Mouse (Mus musculus) CH12.LX (cell line): ENCODE data around the gene Slc38a8. TPM values are rescaled to one million over a fixed set of nuclear protein-coding genes. Genes with fewer than 3 reads are reported as not detected.

ENCODE experiments used
- DNase-seq: peaks from one replicate; pipeline ENCODE4 v3.0.0-alpha.2; 2013; ENCODE audit errors: extremely low read depth
- H3K27ac ChIP-seq: 2 replicates; pipeline ENCODE4 v1.5.1; 2012; ENCODE audit warnings: low read depth, mild to moderate bottlenecking, control low read depth, moderate library complexity; ENCODE audit not compliant: insufficient read depth
- H3K27me3 ChIP-seq: replicated peaks from 2 replicates; pipeline ENCODE3; 2012; ENCODE audit warnings: inconsistent platforms
- H3K36me3 ChIP-seq, 2 experiments: replicated peaks in 1 of 2; 2 replicates each; pipeline versions ENCODE3 to v1.6.1; 2012; ENCODE audit warnings: inconsistent platforms in 1 of 2, low read length in 1 of 2, mild to moderate bottlenecking in 1 of 2, mixed read lengths in 1 of 2, moderate library complexity in 1 of 2; ENCODE audit not compliant: control insufficient read depth in 1 of 2, insufficient read depth in 1 of 2
- H3K4me1 ChIP-seq, 2 experiments: 2 replicates each; pipeline ENCODE4 v1.6.1; 2012; ENCODE audit warnings: inconsistent platforms in 1 of 2, moderate library complexity in 1 of 2; ENCODE audit not compliant: insufficient read depth in 2 of 2, control insufficient read depth in 1 of 2
- H3K4me2 ChIP-seq: 2 replicates; pipeline ENCODE4 v1.6.1; 2012; ENCODE audit warnings: low read depth, mild to moderate bottlenecking, control low read depth; ENCODE audit not compliant: poor library complexity, insufficient read depth, severe bottlenecking
- H3K4me3 ChIP-seq, 3 experiments: fragments of 150-350 bp in 1 of 3; sonication (generic) in 1 of 3; replicated peaks in 1 of 3; 2 replicates each; pipeline versions ENCODE3 to v1.5.1; 2011 to 2012; ENCODE audit warnings: low read depth in 2 of 3, low read length in 2 of 3, mild to moderate bottlenecking in 2 of 3, moderate library complexity in 2 of 3, control low read depth in 1 of 3, improper control_type of control experiment in 1 of 3, inconsistent platforms in 1 of 3, mixed read lengths in 1 of 3; ENCODE audit not compliant: poor library complexity in 1 of 3
- H3K79me2 ChIP-seq: replicated peaks from 2 replicates; pipeline ENCODE4 v1.6.1; 2012; ENCODE audit warnings: mild to moderate bottlenecking, moderate library complexity; ENCODE audit not compliant: control insufficient read depth, poor library complexity, insufficient read depth, severe bottlenecking; ENCODE audit errors: extremely low read depth
- H3K9ac ChIP-seq: 2 replicates; pipeline ENCODE4 v1.6.1; 2012; ENCODE audit warnings: low read depth, mild to moderate bottlenecking, control low read depth, moderate library complexity; ENCODE audit not compliant: insufficient read depth
- H3K9me3 ChIP-seq: replicated peaks from 2 replicates; pipeline ENCODE3; 2012; ENCODE audit warnings: low read length, inconsistent platforms, mixed read lengths
- BHLHE40 ChIP-seq: IDR thresholded peaks from 2 replicates; pipeline ENCODE4 v1.6.1; 2011; ENCODE audit warnings: mild to moderate bottlenecking, low read depth, low read length, improper control_type of control experiment
- CHD1 ChIP-seq: IDR thresholded peaks from 2 replicates; pipeline ENCODE4 v1.6.1; 2012; ENCODE audit warnings: low read depth, low read length, improper control_type of control experiment, inconsistent platforms
- CHD2 ChIP-seq: IDR thresholded peaks from 2 replicates; pipeline ENCODE4 v1.6.1; 2011; ENCODE audit warnings: low read length, improper control_type of control experiment
- CTCF ChIP-seq, 2 experiments: IDR thresholded peaks in 1 of 2; conservative IDR thresholded peaks in 1 of 2; 2 replicates each; pipeline ENCODE4 v1.5.1; 2011 to 2012; ENCODE audit warnings: low read depth in 2 of 2, low read length in 2 of 2, improper control_type of control experiment in 1 of 2, inconsistent platforms in 1 of 2, mild to moderate bottlenecking in 1 of 2, moderate library complexity in 1 of 2
- E2F4 ChIP-seq: IDR thresholded peaks from 2 replicates; pipeline ENCODE4 v1.6.1; 2011; ENCODE audit warnings: low read depth, low read length, improper control_type of control experiment; ENCODE audit not compliant: insufficient replicate concordance
- ELF1 ChIP-seq: IDR thresholded peaks from 2 replicates; pipeline ENCODE4 v1.6.1; 2014; ENCODE audit warnings: low read depth, mild to moderate bottlenecking, inconsistent platforms, low read length, improper control_type of control experiment
- EP300 ChIP-seq: IDR thresholded peaks from 2 replicates; pipeline ENCODE4 v1.6.1; 2011; ENCODE audit warnings: low read length, improper control_type of control experiment
- GABPA ChIP-seq: IDR thresholded peaks from 2 replicates; pipeline ENCODE4 v1.6.1; 2012; ENCODE audit warnings: low read depth, low read length, improper control_type of control experiment, inconsistent platforms; ENCODE audit not compliant: insufficient replicate concordance
- HCFC1 ChIP-seq: IDR thresholded peaks from 2 replicates; pipeline ENCODE4 v1.6.1; 2012; ENCODE audit warnings: low read depth, mild to moderate bottlenecking, inconsistent platforms, low read length, improper control_type of control experiment
- IRF4 ChIP-seq: IDR thresholded peaks from 2 replicates; pipeline ENCODE4 v1.6.1; 2014; ENCODE audit warnings: low read depth, mild to moderate bottlenecking, inconsistent platforms, low read length, improper control_type of control experiment
- JUN ChIP-seq: IDR thresholded peaks from 2 replicates; pipeline ENCODE4 v1.6.1; 2011; ENCODE audit warnings: low read depth, mild to moderate bottlenecking, low read length, improper control_type of control experiment, moderate library complexity; ENCODE audit not compliant: insufficient read depth
- JUND ChIP-seq: conservative IDR thresholded peaks from 2 replicates; pipeline ENCODE4 v1.6.1; 2011; ENCODE audit warnings: low read depth, low read length, improper control_type of control experiment
- KAT2A ChIP-seq: IDR thresholded peaks from 2 replicates; pipeline ENCODE4 v1.6.1; 2012; ENCODE audit warnings: low read length, improper control_type of control experiment, inconsistent platforms; ENCODE audit not compliant: insufficient replicate concordance
- MAFK ChIP-seq: IDR thresholded peaks from 2 replicates; pipeline ENCODE4 v1.6.1; 2011; ENCODE audit warnings: low read length, improper control_type of control experiment; ENCODE audit not compliant: insufficient replicate concordance
- MAX ChIP-seq: IDR thresholded peaks from 2 replicates; pipeline ENCODE4 v1.6.1; 2011; ENCODE audit warnings: low read length, improper control_type of control experiment
- MXI1 ChIP-seq: IDR thresholded peaks from 2 replicates; pipeline ENCODE4 v1.6.1; 2011; ENCODE audit warnings: mild to moderate bottlenecking, low read depth, low read length, improper control_type of control experiment
- MYC ChIP-seq: IDR thresholded peaks from 2 replicates; pipeline ENCODE4 v1.6.1; 2011; ENCODE audit warnings: low read depth, mild to moderate bottlenecking, improper control_type of control experiment, low read length
- NRF1 ChIP-seq: IDR thresholded peaks from 2 replicates; pipeline ENCODE4 v1.6.1; 2014; ENCODE audit warnings: low read depth, mild to moderate bottlenecking, inconsistent platforms, low read length, improper control_type of control experiment, moderate library complexity
- PAX5 ChIP-seq: IDR thresholded peaks from 2 replicates; pipeline ENCODE4 v1.6.1; 2012; ENCODE audit warnings: low read length, inconsistent platforms, mixed read lengths
- SIN3A ChIP-seq: IDR thresholded peaks from 2 replicates; pipeline ENCODE4 v1.6.1; 2012; ENCODE audit warnings: low read length, improper control_type of control experiment, inconsistent platforms
- TCF12 ChIP-seq: IDR thresholded peaks from 2 replicates; pipeline ENCODE4 v1.6.1; 2014; ENCODE audit warnings: low read depth, mild to moderate bottlenecking, inconsistent platforms, low read length, improper control_type of control experiment
- ZC3H11A ChIP-seq: IDR thresholded peaks from 2 replicates; pipeline ENCODE4 v1.6.1; 2012; ENCODE audit warnings: low read depth, mild to moderate bottlenecking, inconsistent platforms, low read length, improper control_type of control experiment
- ZKSCAN1 ChIP-seq: IDR thresholded peaks from 2 replicates; pipeline ENCODE4 v1.6.1; 2012; ENCODE audit warnings: low read depth, inconsistent platforms, low read length, improper control_type of control experiment, borderline replicate concordance
- ZNF384 ChIP-seq: IDR thresholded peaks from 2 replicates; pipeline ENCODE4 v1.6.1; 2012; ENCODE audit warnings: low read depth, low read length, improper control_type of control experiment, inconsistent platforms
- dilution Hi-C: fragments of 300-500 bp; cut with MboI; formaldehyde crosslinking; loops from 2 replicates; pipeline ENCODE4 v1.14.3; 2020; ENCODE audit warnings: low sequenced_read_pairs; ENCODE audit not compliant: extremely low pct_unique_long_range_greater_than_20kb, extremely low pct_ligation_motif_present
- in situ Hi-C: fragments of 300-500 bp; cut with MboI; formaldehyde crosslinking; loops from 3 replicates; pipeline ENCODE4 v1.14.3; 2019; ENCODE audit warnings: low sequenced_read_pairs, low pct_ligation_motif_present, low pct_unique_long_range_greater_than_20kb, mixed read lengths
- polyA plus RNA-seq: library from polyadenylated mRNA; unstranded; fragments of >175 nt; gene quantifications from 2 replicates; pipeline ENCODE4 v1.2.1, GENCODE M21; 2012; ENCODE audit warnings: low read depth; ENCODE audit not compliant: insufficient read length
- total RNA-seq, 2 experiments: library from RNA; depleted of rRNA; stranded (reverse); fragments of 300-350 nt in 1 of 2; fragments of >200 nt in 1 of 2; gene quantifications; 2 replicates each; pipeline ENCODE4 v1.2.3; 2012 to 2014

Slc38a8 gene
- total and polyA plus RNA-seq, 3 experiments: 0.08 TPM; not detected in 1

DNA sequence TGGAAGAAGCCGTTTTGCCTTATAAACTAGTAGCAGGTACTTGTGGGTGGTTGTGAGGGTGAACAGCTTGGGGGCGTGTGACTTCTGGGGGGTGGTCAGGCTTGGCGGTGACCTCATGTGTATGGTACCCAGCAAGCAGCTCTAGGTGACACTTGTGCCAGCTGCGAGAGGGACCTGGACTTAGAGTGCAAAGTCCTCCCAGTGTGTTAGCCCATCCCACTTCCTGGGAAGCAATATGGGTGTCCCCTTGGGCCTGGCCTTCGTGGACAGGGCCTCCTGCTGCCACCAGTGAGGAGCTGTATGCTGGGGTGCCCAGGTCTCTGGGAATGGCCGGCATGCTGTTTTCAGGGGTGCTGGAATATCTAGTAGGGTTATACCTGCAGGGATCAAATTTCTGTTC is 62.6 kb downstream of the Slc38a8 start:
- H3K9ac ChIP-seq: no peak overlapping the region
- no peak overlapping the region for H3K27ac ChIP-seq
- H3K4me1 ChIP-seq: peaks cover 19 to 54% of the 10 kb centered on the region in 2 experiments

DNA sequence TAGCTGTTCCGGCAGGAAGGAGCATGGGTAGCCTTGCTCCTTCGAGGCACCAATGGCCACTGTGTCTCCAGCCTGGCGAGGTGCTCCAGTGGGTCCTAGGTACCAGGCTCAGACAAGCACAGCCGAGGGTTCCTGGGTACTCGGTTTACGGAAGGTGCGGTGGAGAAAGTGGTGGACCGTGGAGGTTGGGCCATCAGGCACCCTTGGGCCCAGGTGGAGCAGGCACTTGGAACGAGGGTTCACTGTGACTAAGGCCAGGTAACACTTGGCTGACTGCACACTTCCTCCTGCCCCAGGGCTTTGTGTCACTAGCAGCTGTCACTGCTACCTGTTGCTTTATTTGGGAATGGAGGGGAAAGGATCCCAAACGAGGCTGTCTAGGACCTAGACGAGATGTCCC is 64.0 kb downstream of the Slc38a8 start:
- no peaks in the 10 kb centered on the region for H3K9me3 ChIP-seq
- H3K4me3 ChIP-seq: peak overlapping the region; percentile 26 to 43 (median 40)
- H3K9ac ChIP-seq: no peak overlapping the region
- peaks cover 19 to 54% of the 10 kb centered on the region in 2 experiments for H3K4me1 ChIP-seq
- H3K27ac ChIP-seq: no peak overlapping the region
- in situ Hi-C loops (loop anchor here (5.0 kb wide), 1 partner anchor 180 kb away; no protein-coding TSS in a partner anchor), dilution Hi-C loops (no loop called here)
- H3K79me2 ChIP-seq: no peaks in the 10 kb centered on the region
- peaks cover 0 to 17% of the 10 kb centered on the region in 2 experiments for H3K36me3 ChIP-seq
- DNase-seq: no peak
- H3K4me2 ChIP-seq: peak overlapping the region; percentile 54
- H3K27me3 ChIP-seq: no peaks in the 10 kb centered on the region
- TF ChIP-seq E2F4 (no peak), MXI1 (0 out of 2 replicates have a peak, but pooled peaks have one; percentile 0)

More for the DNA sequence above, 62.6 kb downstream of the Slc38a8 start:
- DNase-seq: no peak
- Histone ChIP-seq H3K36me3 (peaks cover 4 to 29% of the 10 kb centered on the region in 2 experiments), H3K27me3 (no peaks in the 10 kb centered on the region), H3K79me2 (no peaks in the 10 kb centered on the region), H3K9me3 (no peaks in the 10 kb centered on the region), H3K4me3 (no peak overlapping the region), H3K4me2 (no peak overlapping the region)
- dilution Hi-C loops (no loop called here), in situ Hi-C loops (loop anchor here (5.0 kb wide), 1 partner anchor 178 kb away; no protein-coding TSS in a partner anchor)
- TF ChIP-seq CHD1 (no peak), MYC (no peak), BHLHE40 (no peak), MAFK (no peak), CHD2 (no peak)

DNA sequence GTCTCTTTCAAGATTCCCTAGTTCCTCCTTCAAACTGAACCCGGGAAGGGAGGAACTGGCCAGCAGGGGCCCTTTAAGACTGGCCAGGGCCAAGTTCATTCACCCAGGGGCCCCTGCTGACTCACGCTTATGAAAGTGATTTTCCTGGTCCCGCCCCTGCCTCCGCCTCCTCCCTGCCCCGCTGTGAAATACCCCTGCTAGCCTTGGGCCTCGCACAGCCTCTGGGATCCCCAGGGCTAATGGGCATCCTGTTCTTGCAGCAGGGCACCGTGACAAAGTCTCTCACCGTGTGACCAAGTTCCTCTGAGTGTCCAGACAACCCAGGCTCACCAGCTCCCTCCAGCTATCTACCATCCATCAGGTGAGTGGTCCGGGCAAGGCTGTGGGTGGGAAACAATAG is 64.6 kb downstream of the Slc38a8 start:
- H3K36me3 ChIP-seq: peaks cover 0 to 11% of the 10 kb centered on the region in 2 experiments
- no peak overlapping the region for H3K9ac ChIP-seq
- no peaks in the 10 kb centered on the region for H3K9me3 ChIP-seq
- H3K79me2 ChIP-seq: no peaks in the 10 kb centered on the region
- peak; percentile 71 for DNase-seq
- peak overlapping the region; percentile 54; the same call in 1 of the 2 replicates for H3K4me2 ChIP-seq
- peak overlapping the region; percentile 26 to 43 (median 40) for H3K4me3 ChIP-seq
- H3K4me1 ChIP-seq: peaks cover 19 to 54% of the 10 kb centered on the region in 2 experiments
- H3K27me3 ChIP-seq: no peaks in the 10 kb centered on the region
- H3K27ac ChIP-seq: no peak overlapping the region
- in situ Hi-C loops (loop anchor here (5.0 kb wide), 1 partner anchor 180 kb away; no protein-coding TSS in a partner anchor), dilution Hi-C loops (no loop called here)
- TF ChIP-seq MXI1 (0 out of 2 replicates have a peak, but pooled peaks have one; percentile 10), IRF4 (peak; percentile 63; the same call in 1 of the 2 replicates), ELF1 (0 out of 2 replicates have a peak, but pooled peaks have one; percentile 13), TCF12 (no peak; the same call in 1 of the 2 replicates), ZNF384 (no peak), JUND (no peak), GABPA (no peak), CTCF (conservative IDR thresholded peaks at IDR 0.05 in 1 of 2, IDR thresholded peaks at IDR 0.05 in 1 of 2; ENCODE audit: low read depth in 2 of 2, low read length in 2 of 2) (no peak), PAX5 (no peak), EP300 (no peak; the same call in 1 of the 2 replicates), BHLHE40 (peak; percentile 76), KAT2A (no peak), CHD2 (no peak), CHD1 (no peak), HCFC1 (no peak; the same call in 1 of the 2 replicates), MAX (no peak), ZC3H11A (no peak), SIN3A (peak; percentile 29; the same call in 1 of the 2 replicates), JUN (no peak), NRF1 (no peak), ZKSCAN1 (no peak)
